Mouse (Mus musculus): ENCODE measurements around the gene Sox8. TPM values are rescaled to one million over a fixed set of nuclear protein-coding genes. Genes with fewer than 3 reads are reported as not detected.

Sox8 gene
- polyA plus RNA-seq, 1 experiment from 2014 or later = 1.4 TPM

DNA sequence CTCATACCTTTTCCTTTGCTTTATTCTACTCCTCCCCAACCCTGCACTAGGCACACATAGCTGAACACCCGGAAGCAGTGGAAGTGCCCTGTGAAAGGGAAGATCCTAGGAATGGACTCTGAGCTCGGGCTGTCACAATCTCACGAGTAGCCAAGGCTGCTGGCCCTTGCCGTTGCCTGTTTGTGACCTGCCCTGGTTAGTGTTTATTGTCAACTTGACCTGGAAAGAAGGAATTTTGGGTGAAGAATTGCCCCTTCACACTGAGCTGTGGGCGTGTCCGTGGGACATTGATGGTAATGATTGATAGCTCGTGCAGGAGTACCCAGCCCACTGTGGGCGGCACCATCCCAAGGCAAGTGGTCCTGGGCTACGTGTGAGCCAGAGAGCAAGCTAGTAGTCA is 14.2 kb upstream of the Sox8 start:
- Histone ChIP-seq H3K4me1 (replicated peaks; ENCODE audit: control insufficient read depth, insufficient read depth) (no peaks in the 10 kb centered on the region), H3K9ac (ENCODE audit: low read length) (no peak overlapping the region), H3K9me3 (ENCODE audit: control insufficient read depth, low read length) (no peaks in the 10 kb centered on the region), H3K4me2 (replicated peaks; ENCODE audit: low read depth) (no peak overlapping the region), H3K27ac (replicated peaks) (no peak overlapping the region), H3K27me3 (ENCODE audit: control insufficient read depth, insufficient read depth, low read length) (no peaks in the 10 kb centered on the region), H3K36me3 (ENCODE audit: control insufficient read depth, insufficient read depth, low read length) (no peaks in the 10 kb centered on the region; the same call in none of the 2 replicates), H3K4me3 (ENCODE audit: low read depth, low read length) (no peak overlapping the region)
- no peak for ATAC-seq (ENCODE audit: low FRiP score, low TSS enrichment)
- WGBS = 90% methylated on average over 9 of the region's 9 CpGs
- TF ChIP-seq CTCF (IDR thresholded peaks at IDR 0.05; ENCODE audit: low read depth) = no peak
- no peak for TF ChIP-seq EP300 (optimal IDR thresholded peaks at IDR 0.05)
- no peak for DNase-seq (ENCODE audit: low spot score)

DNA sequence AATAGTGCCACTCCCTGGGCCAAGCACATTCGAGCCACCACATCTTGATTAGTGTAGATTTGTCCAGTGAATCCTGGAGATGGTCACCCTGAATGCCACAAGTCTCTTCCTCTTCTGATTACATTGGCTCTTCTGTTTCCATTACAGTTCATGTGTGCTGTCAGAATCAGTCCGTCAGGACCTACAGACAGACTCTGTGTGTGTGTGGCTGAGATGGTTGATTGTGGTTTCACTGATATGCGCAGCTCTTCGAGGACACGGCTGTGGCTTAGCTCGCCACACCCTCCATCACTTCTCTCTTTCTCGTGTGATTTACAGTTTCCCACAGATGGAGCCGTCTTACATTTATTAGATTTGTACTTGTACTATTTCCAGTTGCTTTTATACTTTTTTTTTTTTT is 13.4 kb upstream of the Sox8 start:
- Histone ChIP-seq H3K9me3 (ENCODE audit: control insufficient read depth, low read length) (no peaks in the 10 kb centered on the region), H3K36me3 (ENCODE audit: control insufficient read depth, insufficient read depth, low read length) (no peaks in the 10 kb centered on the region; the same call in none of the 2 replicates), H3K27ac (replicated peaks) (no peak overlapping the region), H3K4me1 (replicated peaks; ENCODE audit: control insufficient read depth, insufficient read depth) (no peaks in the 10 kb centered on the region), H3K4me3 (ENCODE audit: low read depth, low read length) (no peak overlapping the region), H3K27me3 (ENCODE audit: control insufficient read depth, insufficient read depth, low read length) (no peaks in the 10 kb centered on the region), H3K4me2 (replicated peaks; ENCODE audit: low read depth) (no peak overlapping the region), H3K9ac (ENCODE audit: low read length) (no peak overlapping the region)
- 78% methylated on average over 8 of the region's 8 CpGs for WGBS
- DNase-seq (ENCODE audit: low spot score) (no peak), ATAC-seq (ENCODE audit: low FRiP score, low TSS enrichment) (no peak)
- TF ChIP-seq EP300 (optimal IDR thresholded peaks at IDR 0.05) = no peak
- TF ChIP-seq CTCF (IDR thresholded peaks at IDR 0.05; ENCODE audit: low read depth) = no peak

DNA sequence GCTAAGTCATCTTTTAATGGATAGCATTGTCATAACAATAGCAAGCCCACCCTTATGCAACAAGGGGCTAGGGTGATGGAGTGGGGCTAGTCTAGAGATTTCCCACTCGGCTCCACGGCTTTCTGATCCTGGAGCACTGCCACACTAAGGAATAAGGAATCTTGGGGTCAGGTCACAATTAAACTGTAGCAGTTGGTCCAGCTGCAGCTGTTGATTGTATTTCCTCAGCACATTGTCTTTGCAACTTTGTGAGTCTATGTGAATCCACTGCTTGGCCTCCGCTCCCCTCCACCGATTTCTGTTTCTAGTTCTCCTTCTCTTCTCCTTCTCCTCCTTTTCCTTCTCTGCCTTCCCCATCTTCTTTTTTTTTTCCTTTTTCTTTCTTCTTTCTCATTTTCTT is 12.6 kb upstream of the Sox8 start:
- Histone ChIP-seq H3K36me3 (ENCODE audit: control insufficient read depth, insufficient read depth, low read length) (no peaks in the 10 kb centered on the region; the same call in 1 of the 2 replicates), H3K27ac (replicated peaks) (no peak overlapping the region), H3K4me3 (ENCODE audit: low read depth, low read length) (no peak overlapping the region), H3K27me3 (ENCODE audit: control insufficient read depth, insufficient read depth, low read length) (no peaks in the 10 kb centered on the region), H3K4me1 (replicated peaks; ENCODE audit: control insufficient read depth, insufficient read depth) (no peaks in the 10 kb centered on the region), H3K9me3 (ENCODE audit: control insufficient read depth, low read length) (no peaks in the 10 kb centered on the region), H3K4me2 (replicated peaks; ENCODE audit: low read depth) (no peak overlapping the region), H3K9ac (ENCODE audit: low read length) (no peak overlapping the region)
- no peak for DNase-seq (ENCODE audit: low spot score)
- no peak for ATAC-seq (ENCODE audit: low FRiP score, low TSS enrichment)
- 53% methylated on average over 4 of the region's 4 CpGs for WGBS
- TF ChIP-seq EP300 (optimal IDR thresholded peaks at IDR 0.05) (no peak), CTCF (IDR thresholded peaks at IDR 0.05; ENCODE audit: low read depth) (no peak)

DNA sequence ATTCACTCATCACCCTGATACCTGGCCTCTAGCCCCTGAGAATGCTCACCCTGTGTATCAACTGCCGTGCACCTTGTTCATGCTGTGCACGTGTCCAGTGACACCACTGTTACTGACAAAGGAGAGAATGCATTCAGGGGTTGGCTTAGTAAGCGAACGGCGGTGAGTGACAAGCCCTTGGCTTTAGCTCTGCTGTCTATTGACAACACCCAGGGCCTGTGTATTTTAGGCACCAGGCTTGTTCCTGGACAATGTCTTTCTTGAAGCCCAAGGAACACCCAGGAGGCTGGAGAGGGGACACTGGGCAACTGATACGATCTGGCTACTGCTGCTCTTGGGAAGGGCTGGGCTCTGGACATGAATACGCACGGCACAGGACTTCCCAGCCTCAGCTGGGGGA is 11.6 kb upstream of the Sox8 start:
- Histone ChIP-seq H3K9me3 (ENCODE audit: control insufficient read depth, low read length) (no peaks in the 10 kb centered on the region), H3K9ac (ENCODE audit: low read length) (no peak overlapping the region), H3K4me2 (replicated peaks; ENCODE audit: low read depth) (no peak overlapping the region), H3K4me3 (ENCODE audit: low read depth, low read length) (no peak overlapping the region), H3K36me3 (ENCODE audit: control insufficient read depth, insufficient read depth, low read length) (no peaks in the 10 kb centered on the region), H3K27me3 (ENCODE audit: control insufficient read depth, insufficient read depth, low read length) (no peaks in the 10 kb centered on the region), H3K27ac (replicated peaks) (no peak overlapping the region), H3K4me1 (replicated peaks; ENCODE audit: control insufficient read depth, insufficient read depth) (no peaks in the 10 kb centered on the region)
- whole genome bisulfite sequencing = 65% methylated on average over 8 of the region's 8 CpGs
- no peak for TF ChIP-seq CTCF (IDR thresholded peaks at IDR 0.05; ENCODE audit: low read depth)
- ATAC-seq (ENCODE audit: low FRiP score, low TSS enrichment) (no peak), DNase-seq (ENCODE audit: low spot score) (no peak)

DNA sequence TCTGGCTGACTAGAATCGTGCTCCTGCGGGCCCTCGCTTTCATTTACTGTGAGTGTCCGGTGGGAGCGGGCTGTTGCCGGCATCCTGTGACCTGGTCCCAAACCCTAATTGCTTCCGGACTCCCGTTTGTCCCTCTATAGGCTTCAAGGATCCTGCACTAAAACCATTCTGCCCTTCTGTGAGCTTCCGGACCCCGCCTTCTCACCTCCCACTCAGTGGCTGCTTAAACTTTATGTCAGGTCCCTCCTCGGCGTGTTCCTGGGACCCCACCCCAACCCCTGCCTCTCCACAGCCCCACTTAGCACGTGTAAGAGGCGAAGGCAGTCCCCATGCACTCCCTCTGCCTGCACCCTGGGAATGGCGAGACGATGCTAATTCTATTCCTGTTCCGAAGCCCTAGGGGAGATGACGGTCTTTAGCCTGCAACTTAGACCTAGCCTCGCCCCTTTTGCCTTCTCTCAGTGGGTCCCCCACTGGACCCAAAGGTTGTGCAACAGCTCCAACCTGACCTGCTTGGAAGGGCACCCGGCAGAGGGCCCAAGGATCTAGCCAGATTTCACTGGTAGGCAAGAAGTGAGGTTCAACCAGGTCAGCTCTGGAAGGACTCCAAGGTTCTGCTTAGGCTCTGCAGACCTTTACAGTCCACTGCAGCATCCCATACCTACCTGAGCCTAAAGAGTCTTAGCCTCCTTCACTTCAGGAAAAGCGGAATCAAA is 9.0 kb upstream of the Sox8 start:
- Histone ChIP-seq H3K4me2 (replicated peaks; ENCODE audit: low read depth) (peak overlapping the region; percentile 83), H3K4me3 (ENCODE audit: low read depth, low read length) (peak overlapping the region; percentile 78), H3K27me3 (ENCODE audit: control insufficient read depth, insufficient read depth, low read length) (no peaks in the 10 kb centered on the region), H3K36me3 (ENCODE audit: control insufficient read depth, insufficient read depth, low read length) (no peaks in the 10 kb centered on the region), H3K27ac (replicated peaks) (peak overlapping the region; percentile 35; the same call in 1 of the 2 replicates), H3K4me1 (replicated peaks; ENCODE audit: control insufficient read depth, insufficient read depth) (no peaks in the 10 kb centered on the region), H3K9ac (ENCODE audit: low read length) (peak overlapping the region; percentile 73), H3K9me3 (ENCODE audit: control insufficient read depth, low read length) (no peaks in the 10 kb centered on the region)
- WGBS = 6% methylated on average over 21 of the region's 21 CpGs
- TF ChIP-seq EP300 (optimal IDR thresholded peaks at IDR 0.05) = no peak
- TF ChIP-seq CTCF (IDR thresholded peaks at IDR 0.05; ENCODE audit: low read depth) = no peak
- ATAC-seq (ENCODE audit: low FRiP score, low TSS enrichment) (peak; percentile 53; the same call in 1 of the 2 replicates), DNase-seq (ENCODE audit: low spot score) (no peak)

DNA sequence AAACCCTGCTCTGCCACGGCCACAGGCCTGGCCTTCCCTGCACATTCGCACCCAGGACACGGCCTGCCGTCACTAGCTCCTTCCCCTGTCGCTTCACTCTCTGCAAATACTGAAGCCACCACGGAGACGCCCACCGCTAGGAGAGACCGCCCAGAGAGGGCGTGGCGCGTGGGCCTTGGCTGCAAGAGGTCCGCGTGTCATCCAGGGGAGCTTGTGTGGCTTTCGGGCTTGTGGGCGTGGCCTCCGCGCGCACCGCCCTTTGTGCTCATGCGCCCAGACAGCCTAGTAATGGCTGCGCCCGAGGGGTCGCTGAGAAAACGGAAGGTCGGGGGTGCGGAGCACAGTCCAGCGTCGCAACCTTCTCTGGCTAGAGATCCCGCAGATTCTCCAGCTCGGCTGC is 8.4 kb upstream of the Sox8 start, which contains the start of gene Lmf1:
Lmf1 (plus strand) TSS at position 166 of the 400 bp plus-strand sequence.
- Histone ChIP-seq H3K4me1 (replicated peaks; ENCODE audit: control insufficient read depth, insufficient read depth) (no peaks in the 10 kb centered on the region), H3K27ac (replicated peaks) (peak within 1 kb of the TSS; percentile 35; the same call in 1 of the 2 replicates), H3K36me3 (ENCODE audit: control insufficient read depth, insufficient read depth, low read length) (no peaks in the 10 kb centered on the region), H3K9me3 (ENCODE audit: control insufficient read depth, low read length) (no peaks in the 10 kb centered on the region), H3K4me3 (ENCODE audit: low read depth, low read length) (peak within 1 kb of the TSS; percentile 78), H3K27me3 (ENCODE audit: control insufficient read depth, insufficient read depth, low read length) (no peaks in the 10 kb centered on the region), H3K4me2 (replicated peaks; ENCODE audit: low read depth) (peak within 1 kb of the TSS; percentile 83), H3K9ac (ENCODE audit: low read length) (peak within 1 kb of the TSS; percentile 73)
- TF ChIP-seq CTCF (IDR thresholded peaks at IDR 0.05; ENCODE audit: low read depth) (peak; percentile 59), EP300 (optimal IDR thresholded peaks at IDR 0.05) (no peak)
- peak; percentile 96 for ATAC-seq (ENCODE audit: low FRiP score, low TSS enrichment)
- under 1% methylated on average over 31 of the region's 31 CpGs for WGBS
- peak; percentile 96 for DNase-seq (ENCODE audit: low spot score)

Measured in stomach, postnatal 0 days (tissue).